Mouse (Mus musculus) Muller cell, postnatal 12 days (primary cell): ENCODE results near the gene Rab5c.

ENCODE experiments used
- DNase-seq: peaks from one replicate; pipeline ENCODE4 v3.0.0-alpha.2; 2015; ENCODE audit errors: inconsistent ontology term

Gene Rab5c

DNA sequence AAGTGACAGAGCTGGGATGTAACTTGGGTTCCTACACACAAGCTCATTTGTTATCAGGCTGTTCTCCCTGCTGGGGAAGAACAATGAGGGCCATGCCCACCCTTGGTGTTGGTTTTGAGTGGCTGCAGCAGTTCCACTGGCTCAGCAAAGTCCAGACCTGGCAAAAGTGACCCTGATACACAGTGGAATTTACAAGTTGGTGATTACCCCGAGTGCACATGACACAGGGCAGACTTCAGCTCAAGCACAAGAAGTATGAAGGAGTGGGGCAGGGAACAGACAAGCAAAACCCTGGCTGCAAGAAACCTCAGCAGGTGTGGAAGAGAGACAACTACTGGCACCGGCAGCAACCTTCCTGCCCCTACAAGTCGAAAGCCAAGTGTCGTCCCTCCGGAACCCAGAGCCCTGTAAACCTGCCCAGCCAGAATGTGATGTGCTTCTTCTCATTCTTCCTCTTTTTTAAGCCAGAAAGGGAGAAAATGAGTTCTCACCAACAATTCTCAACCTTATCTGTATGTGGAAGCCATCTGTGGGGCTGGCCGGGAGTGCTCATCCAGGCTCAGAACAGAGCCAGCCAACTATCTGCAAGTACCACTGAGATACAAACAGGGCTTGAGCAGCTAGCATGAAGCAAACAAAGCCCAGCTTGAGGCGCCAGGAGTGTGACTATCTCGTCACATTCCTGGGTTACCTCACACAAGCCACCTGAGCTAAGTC is 16.1 kb downstream of the Rab5c start:
- peak; percentile 56 for DNase-seq

DNA sequence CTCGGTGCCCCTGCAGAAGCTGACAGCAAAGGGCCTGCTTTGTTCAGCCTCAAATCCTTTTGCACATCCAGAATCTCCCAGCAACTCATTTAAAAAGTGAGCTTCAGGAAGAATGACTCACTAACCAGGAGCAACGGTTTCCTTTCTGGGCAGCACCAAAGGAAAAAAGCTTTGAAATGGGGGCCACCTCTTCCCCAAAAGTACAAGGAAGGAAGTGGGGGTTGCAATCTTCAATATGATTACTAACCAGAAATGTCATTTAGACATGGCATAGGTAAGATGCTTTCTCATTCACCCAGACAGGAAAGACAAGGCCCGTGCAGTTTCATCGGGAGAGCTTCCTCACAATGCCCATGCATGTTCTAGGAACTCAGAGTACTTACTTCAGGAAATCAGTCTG is 16.8 kb downstream of the Rab5c start:
- DNase-seq: peak; percentile 28

DNA sequence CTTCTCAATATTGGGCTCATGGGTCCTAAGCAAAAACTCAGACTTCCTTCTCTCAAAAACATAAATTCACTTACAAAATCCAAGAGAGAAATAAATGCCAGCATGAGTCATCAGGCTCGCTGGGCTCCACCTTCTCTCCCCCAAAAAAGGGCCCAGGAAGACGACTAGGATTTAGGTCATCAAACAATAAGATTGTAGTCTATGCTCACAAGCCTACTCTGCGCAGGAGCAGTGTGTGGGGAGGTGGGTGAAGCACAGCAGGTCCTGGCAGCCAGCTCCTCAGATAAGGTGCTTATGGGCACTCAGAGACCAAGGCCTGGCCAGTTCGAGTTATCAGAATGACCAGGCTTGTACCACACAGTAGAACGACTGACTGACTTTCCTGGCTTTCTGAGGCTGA is 17.7 kb downstream of the Rab5c start:
- DNase-seq: peak; percentile 57

DNA sequence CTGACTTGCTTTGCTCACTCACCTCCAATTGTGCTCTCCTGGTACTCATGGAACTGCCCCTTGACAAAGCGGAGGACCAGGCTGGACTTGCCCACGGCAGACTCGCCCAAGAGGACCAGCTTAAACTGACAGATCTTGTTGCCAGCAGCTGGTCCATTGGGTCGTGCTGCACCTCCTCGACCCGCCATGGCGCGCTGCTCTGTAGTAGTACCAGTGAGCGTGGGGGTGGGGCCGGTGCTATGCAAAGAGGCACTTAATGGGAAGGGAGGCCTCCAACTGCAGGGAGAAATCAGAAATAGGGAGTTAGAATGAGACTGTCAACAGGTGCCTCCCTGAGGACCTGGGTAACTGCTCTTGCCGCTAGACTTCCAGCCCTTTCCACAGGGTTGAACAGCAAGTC is 18.1 kb downstream of the Rab5c start:
- DNase-seq: no peak

DNA sequence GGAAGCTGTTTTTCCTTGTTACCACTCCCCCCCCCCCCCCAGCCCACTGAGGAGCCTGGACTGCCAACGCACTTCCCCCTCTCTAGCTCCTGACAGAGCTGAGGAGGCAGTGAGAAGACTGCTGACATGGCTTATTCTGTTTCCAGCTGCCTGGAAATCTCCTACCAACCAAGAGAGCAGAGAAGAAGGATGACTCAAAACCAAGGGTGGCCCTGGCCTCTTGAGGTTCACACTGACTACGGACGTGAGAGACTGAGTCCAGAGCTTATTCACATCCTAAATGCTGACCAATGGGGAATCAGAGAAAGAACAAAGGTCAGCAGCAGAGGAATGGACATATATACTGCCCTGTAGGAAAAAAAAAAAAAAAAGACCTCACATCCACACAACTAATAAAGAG is 18.7 kb downstream of the Rab5c start:
- DNase-seq: no peak

DNA sequence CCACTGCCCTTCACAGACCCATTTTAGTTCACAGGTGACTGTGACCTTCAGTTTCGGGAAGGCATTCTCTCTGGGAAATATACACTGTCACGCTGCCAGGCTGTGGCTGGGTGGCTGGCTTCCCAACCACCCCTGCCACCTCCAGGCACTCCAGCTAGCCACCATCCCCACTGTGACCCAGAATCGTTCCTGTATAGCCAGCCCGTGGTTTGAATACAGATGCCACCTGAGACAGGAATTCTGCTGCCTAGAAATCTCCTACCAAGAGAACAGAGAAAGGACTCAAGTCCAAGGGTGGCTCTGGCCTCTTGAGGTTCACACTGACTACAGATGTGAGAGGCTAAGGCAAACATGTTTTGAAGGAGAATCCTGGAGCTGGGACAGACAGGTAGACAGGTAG is 19.1 kb downstream of the Rab5c start:
- DNase-seq: no peak

DNA sequence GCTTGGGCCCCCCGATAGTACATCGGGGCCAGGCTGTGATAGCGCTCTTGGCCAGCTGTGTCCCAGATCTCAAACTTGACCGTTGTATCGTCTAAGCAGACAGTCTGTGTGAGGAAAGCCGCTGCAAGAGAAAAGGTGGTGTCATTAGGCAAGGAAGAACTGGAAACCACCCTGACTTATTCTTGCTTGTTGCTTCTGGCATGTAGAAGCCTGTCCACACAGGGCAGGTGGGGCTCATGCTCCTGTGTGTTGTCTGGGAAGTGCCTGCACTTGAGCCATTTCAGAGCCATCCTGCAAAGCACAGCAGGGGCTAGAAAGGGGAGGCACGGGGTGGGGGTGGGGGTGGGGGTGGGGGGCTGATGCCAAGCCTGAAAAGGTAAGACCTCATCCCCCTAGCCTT is 19.6 kb downstream of the Rab5c start:
- DNase-seq: no peak

DNA sequence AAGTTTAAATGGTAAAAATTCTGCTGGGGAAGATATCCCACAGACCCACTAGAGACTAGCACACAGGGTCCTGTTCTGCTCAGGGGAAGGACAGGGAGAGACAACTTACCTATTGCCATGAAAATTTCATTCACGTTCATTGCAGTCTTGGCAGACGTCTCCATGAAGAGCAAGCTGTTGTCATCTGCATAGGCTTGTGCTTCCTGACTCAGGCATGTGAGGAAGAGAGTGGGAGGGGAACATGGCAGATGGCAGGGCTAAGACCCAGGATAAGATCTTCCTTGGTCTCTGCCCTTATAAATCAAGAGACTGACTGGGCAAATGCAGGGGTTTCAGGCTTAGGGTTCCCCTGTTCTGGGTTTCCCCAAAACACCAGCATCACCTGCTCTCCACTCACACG is 21.4 kb downstream of the Rab5c start:
- DNase-seq: no peak

DNA sequence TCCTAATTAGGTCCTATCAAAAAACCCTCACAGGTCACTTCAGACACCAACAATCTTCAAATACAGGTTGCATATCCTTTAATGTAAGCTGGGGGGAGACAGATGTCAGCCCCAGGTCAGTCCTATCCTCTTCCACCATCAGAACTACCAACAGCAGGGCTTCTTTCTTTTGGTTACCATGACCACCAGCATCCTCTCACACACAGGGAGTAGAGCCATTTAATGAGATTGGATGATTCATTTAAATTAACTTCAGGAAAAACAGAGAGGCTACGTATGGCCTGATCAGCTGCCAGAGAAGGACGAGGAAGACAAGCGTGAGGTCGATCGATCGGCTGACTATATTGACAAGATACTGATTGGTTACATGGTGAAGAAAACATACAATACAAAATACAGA is 23.1 kb downstream of the Rab5c start:
- DNase-seq: no peak

DNA sequence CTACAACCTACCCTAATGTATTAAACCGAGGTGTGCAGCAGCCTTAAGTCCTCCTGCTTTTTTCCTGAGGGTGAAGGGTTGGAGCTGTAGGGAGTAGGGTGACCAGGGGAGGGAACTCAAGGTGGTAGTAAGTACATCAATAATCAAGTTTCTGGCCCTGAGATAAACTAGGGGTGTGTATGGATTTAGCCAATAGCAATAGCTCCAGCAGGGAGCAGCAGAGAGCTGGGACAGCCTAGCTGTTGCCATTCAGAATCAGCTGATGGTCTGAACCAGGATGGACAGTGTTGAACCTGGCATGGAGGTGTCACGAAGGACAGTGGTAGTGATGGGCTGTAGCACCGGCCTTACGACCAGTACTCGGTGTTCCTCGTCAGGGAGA is 23.5 kb downstream of the Rab5c start:
- peak; percentile 59 for DNase-seq

DNA sequence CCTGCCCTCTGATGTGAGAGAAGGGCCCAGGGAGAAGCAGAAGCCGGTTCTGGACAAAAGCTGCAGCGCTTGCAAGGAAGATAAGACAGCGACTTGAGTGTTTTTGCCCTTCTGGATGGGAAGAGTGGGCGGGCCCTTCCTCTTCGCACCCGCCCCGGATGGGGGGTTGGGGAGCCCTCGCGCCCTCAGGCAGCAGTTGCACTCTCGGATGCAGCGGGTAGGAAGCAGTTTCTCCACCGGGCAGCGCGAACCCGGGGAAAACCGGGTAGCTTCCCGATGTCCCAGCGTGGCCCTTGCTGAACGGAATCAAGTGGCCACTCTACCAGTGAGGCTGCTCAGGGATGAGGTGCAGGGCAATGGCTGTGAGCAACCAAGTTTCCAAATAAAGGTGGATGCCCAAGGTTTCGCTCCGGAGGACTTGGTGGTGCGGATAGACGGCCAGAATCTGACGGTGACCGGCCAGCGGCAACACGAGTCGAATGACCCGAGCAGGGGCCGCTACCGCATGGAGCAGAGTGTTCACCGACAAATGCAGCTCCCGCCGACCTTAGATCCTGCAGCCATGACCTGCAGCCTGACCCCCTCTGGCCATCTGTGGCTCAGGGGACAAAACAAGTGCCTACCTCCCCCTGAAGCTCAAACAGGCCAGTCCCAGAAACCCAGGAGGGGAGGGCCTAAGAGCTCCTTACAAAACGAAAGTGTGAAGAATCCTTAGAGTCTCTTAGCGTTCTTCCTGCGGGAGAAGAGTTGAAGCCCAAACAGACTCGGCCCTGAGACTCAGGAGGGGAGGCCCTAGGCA is 24.1 kb downstream of the Rab5c start, which contains the start of gene Hspb9:
Gene Hspb9, plus strand, starts transcription at position 116 of the 799 bp plus-strand sequence.
- no peak for DNase-seq

DNA sequence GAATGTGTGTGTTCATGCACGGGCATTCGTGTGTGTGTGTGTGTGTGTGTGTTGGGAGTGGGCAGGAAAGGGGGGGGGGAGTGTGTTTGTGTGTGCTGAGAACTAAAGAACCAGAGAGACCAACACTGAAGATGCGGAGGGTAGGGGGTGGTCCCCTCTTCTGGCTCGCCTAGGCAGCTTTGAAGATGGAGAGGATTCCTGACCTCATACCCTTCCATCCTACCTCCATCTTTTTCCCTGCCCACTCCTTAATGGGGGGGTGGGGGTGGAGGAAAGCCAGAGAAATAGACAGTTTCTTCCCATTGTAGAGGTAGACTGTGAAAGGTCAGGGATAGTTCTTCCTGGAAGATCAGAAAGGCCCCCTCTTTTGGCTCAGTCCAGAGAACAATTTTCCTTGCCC is 24.8 kb downstream of the Rab5c start:
- no peak for DNase-seq

DNA sequence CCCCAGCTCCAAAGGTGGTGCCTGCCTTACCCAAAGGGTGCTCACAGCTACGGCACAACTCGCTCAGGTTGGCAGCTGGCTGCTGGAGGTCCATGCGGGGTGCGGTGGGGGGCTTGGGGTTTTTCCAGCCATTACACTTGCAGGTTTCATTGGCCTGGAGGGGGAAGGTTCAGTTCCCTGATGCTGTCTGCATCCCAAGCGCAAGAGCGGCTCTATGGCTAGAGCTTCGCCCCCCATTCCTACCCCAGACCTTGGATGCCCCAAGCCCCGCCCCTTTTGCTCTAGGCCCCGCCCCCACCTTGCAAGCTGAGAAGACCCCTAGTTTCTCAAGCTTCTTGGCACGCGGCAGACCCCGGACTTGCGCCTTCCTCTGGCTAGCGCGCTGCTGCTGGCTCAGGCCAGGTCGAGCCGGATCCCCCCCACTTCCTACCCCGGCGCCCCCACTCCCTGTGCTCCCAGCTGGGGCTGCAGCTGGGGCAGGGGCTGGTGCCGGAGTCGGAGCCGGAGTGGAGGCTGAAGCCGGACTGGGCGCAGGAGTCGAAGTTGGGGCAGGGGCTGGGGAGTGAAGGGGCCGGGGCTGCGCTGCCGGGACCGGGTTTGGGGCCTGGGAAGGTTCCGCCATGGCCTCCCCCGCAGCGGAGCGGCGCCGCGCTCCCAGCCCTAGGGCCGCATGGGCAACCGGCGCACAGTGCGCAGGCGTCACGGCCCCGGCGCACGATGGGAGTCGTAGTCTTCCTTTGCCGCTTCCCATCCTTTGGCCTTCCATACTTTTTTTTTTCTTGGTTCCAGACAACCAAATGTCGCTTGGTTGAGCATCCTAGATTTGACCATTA is 26.0 kb downstream of the Rab5c start, which contains the start of gene Kat2a:
Gene Kat2a, minus strand, starts transcription at position 683 of the 833 bp plus-strand sequence.
- DNase-seq: peak; percentile 86

DNA sequence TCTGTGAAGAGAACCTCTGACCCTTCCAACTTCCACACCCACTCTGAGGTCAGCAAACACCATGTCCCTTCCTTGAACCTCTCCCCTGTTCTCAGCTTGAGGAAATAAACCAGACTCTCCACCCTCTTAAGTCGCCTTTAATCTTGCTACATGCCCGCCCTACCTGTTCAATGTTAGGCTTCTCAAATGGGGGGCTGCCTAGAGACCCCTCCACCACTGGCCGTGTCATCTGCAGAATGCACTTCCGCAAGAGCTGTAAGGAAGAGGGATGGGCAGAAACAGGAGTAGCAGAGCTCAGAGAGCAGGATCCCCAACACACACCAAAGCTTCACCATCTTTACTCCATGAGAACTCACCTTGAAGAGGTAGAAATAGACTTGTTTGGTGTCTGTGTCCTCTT is 27.0 kb downstream of the Rab5c start:
- DNase-seq: no peak

DNA sequence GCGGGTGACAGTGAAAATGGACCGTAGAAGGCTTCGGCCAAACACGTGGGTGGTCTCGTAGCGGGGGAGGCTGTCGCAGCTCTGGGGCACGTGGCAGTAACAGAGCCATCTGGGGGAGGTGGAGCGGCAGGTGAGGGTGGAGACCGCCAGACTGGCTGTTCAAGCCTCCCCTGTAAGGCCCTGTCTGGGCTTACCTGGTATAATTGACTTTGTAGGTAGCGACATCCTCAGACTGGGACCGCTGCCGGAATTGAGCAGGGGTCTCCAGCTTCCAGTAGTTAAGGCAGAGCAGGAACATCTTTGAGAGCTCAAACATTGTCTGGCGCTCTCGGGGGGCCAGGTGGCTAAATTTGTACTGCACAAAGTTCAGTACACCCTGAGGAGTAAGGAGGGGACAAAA is 27.5 kb downstream of the Rab5c start:
- DNase-seq: no peak

DNA sequence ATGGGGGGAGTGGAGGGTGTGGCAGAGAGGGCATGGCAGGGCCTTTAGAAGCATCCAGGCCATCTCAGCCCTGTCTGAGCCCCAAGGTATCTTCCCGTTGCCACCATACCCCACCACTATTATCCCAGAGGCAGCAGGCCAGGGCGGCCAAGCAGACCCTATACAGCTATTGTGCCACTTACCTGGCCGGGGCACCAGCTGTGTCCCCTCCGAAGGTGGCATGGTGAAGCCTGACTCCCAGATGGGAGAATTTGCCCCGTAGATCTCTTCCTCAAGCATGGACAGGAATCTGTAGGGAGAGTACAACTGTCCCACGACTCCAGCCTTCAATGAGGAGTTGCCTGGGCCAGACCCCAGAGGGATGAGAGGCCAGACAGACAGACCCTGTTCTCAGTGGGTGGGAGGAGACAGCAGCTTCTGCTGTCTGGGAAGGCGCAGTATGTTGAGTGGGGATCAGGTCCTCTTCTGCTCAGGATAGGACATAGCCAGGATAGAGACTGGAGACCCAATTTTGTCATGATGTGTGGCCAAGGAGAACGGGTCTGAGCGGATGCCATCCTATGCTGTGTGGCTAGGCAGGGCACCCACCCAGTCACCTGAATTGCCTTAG is 28.7 kb downstream of the Rab5c start:
- DNase-seq: no peak

DNA sequence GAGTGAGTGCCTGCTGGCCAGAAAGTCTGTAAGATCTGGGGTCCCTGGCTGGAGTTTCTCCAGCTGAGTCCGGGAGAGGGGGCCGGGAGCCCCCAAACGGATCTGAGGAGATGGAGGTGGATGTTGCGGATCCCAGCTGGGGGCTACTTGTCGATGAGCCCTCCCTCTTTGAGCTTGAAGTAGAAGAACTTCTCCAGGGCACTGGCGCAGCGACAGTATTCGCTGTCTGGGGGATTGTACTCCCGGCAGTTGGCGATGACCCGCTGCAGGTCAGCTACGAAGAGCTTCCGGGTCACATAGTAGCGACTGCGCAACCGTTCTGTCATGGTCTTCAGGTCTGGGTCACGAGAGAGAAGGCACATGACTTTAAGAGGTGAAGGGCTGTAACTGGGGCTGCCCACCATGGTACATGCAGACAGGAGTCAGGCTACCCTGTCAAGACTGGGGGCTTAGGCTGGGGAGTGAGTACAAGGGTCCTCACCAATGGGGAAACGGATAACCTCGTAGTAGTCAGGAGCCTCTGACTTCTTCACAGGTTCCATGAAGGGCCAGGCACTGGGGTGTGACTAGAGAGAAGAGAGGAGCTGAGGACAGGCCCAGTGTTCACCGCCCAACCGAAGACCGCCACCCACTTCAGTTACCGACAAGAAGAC is 32.8 kb downstream of the Rab5c start:
- DNase-seq: no peak

DNA sequence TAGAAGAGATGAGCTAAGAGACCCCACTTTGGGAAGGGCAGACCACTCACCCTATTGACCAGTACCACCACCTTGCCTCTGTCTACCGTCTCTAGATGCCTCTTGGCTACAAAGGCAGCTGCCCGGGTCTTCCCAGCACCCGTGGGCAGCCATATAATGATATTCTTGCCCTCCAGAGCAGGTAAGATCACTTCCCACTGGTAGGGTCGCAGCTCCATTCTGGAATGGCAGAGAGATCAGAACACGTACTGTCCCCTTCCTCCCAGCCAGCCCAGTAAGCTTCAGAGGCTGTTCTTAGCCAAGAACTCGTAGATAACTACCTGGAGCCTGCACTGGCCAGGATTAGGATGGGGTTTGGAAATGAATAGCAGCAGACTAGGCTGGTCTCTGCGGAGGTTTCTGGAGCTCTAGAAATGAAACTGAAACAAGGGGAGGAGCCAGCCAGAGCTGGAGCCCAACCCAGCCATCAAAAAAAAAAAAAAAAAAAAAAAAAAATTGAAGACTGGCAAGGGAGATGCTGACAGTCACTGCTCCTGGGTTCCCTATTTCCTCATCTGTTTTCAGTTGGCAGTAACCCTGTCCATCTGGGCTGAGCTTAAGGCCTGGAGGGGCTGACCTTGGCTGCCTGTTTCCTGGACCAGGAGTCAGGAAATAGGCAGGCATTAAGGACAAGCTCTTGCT is 34.0 kb downstream of the Rab5c start, which contains the start of gene Dhx58:
Gene Dhx58, minus strand, starts transcription at position 421 of the 681 bp plus-strand sequence.
- peak; percentile 47 for DNase-seq

DNA sequence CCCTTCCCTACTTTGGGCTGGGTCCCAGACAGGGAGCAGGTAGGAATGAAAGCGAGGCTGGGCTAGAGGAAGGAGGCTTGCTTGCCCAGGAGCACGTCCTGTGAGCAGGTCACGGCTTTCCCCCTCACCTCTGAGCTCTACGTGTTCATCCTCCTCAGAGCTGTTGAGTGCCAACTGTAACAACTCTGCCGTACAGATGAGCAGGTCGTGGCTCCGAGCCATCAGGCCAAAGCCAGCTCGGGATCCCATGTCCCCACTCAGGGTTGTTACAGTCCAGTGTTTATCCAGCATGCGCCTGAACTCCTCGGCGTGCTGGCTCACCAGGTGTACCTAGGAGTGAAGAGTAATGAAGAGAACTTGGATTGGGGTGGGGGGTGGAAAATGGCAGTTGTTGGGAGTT is 34.6 kb downstream of the Rab5c start:
- DNase-seq: no peak

DNA sequence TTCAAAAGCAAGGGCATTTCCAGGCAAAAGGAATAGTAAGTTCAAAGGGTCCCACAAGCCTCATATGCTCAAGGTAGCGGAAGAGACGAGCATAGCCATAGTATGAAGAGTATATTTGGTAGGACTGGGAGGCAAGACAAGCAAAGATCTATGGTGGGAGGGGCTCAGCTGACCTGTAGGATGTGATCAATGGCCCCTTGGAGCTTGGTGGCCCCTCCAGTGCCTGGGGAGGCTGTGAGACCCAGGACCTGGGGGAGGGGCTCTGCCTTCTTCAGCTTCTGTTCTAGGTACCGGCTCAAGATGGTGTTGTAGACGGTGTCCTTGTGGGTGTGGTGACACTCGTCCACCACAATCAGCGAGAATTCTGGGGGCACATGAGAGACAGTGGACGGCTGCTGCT is 35.1 kb downstream of the Rab5c start:
- DNase-seq: no peak
